Mouse (Mus musculus): ENCODE measurements around the gene Npepps.

DNA sequence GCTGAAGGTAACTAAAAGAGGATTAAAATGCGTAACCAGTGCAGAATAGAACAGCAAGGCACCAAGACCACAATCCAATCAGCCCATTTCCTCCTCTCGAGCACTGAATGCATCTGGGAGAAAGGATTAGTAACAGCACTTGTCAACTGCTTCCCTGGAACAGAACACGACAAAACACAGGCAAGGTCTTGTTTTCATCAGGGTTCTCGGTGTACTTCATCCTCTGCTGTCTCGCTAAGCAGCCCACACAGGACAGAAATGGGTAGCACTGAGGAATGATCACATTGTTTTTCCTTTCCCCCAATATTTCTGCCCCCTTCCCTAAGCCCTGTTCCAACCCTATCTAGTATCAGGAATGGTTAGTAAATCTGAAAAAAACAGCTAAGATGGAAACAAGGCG, 120.1 kb downstream of the Npepps start:
- no peak for TF ChIP-seq CTCF (conservative IDR thresholded peaks at IDR 0.05; ENCODE audit: insufficient read depth, insufficient read length, low read depth, low read length)
- TF ChIP-seq POLR2A (IDR thresholded peaks at IDR 0.05; ENCODE audit: low read depth, low read length): no peak
